Mouse (Mus musculus): ENCODE data around the gene Dsp. TPM values are rescaled to one million over a fixed set of nuclear protein-coding genes. Genes with fewer than 3 reads are reported as not detected.

The Dsp gene
- polyA plus RNA-seq, 1 experiment: 0.07 TPM

DNA sequence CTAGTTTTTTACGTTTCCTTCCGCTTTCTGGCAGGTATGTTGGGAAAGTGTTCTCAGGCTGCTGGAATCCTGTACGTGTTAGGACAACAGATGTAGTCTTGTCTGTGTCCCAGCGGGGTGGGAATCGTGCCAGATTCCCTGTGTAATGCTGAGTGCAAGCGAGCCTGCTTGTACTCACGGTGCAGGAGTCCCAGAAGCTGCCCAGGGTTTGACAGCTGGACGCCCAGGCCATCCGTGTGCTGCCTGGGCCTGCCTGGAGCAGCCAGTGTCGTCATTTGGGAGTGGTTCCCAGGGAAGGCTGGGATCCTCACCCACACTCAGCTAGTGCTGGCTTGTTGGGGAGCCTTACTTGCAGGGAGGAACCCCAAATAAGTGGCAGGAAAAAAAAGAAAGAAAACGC, 11.6 kb downstream of the Dsp start:
- no peak overlapping the region for H3K4me3 ChIP-seq (ENCODE audit: insufficient read depth, low read length)
- no peaks in the 10 kb centered on the region for H3K4me1 ChIP-seq (ENCODE audit: control insufficient read depth, insufficient read depth, low read length)
- TF ChIP-seq CTCF (IDR thresholded peaks at IDR 0.05; ENCODE audit: low read depth, low read length) (no peak), POLR2A (IDR thresholded peaks at IDR 0.05; ENCODE audit: borderline replicate concordance, low read depth, low read length) (no peak)
- no peak overlapping the region for H3K27ac ChIP-seq (ENCODE audit: insufficient read depth, low read depth, low read length)

DNA sequence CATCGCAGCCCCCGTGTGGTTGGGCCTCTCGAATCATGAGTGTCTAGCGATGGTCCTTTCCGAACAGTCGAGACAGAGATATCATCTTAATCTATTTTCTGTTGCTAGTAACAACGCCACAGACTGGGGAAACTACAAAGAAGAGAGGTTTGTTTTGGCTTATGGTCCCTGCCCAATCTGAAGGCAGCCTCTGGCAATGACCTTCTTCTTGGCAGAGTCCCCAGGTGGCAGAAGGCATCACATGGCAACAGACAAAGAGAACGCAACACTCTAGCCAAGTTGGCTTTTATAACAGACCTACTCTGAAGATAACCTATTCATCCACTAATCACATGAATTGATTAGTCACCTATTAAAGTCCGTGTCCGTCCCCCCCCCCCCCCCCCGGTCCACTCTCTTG, 13.8 kb downstream of the Dsp start:
- Histone ChIP-seq H3K4me1 (ENCODE audit: control insufficient read depth, insufficient read depth, low read length) (no peaks in the 10 kb centered on the region), H3K27ac (ENCODE audit: insufficient read depth, low read depth, low read length) (no peak overlapping the region)
- no peak for TF ChIP-seq POLR2A (IDR thresholded peaks at IDR 0.05; ENCODE audit: borderline replicate concordance, low read depth, low read length)
- no peak for TF ChIP-seq CTCF (IDR thresholded peaks at IDR 0.05; ENCODE audit: low read depth, low read length)

DNA sequence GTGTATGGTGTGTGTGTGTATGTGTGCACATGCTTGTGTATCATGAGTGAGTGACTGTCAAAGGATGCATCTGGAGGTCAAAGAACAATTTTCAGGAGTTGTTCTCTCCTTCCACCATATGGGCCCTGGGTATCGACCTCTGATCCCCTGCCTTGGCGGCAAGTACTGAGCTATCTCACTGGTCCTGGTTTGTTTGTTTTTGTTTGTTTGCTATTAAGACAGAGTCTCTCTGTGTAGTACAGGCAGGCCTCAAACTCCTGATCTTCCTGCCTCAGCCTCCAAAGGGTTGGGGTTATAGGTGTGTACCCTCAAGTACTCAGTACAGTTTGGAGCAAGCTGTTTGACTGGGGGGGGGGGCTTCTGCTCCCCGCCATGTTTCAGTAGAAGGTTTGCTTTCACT, 16.0 kb downstream of the Dsp start:
- no peaks in the 10 kb centered on the region for H3K4me1 ChIP-seq (ENCODE audit: control insufficient read depth, insufficient read depth, low read length)
- H3K4me3 ChIP-seq (ENCODE audit: insufficient read depth, low read length): no peak overlapping the region
- H3K27ac ChIP-seq (ENCODE audit: insufficient read depth, low read depth, low read length): no peak overlapping the region
- TF ChIP-seq POLR2A (IDR thresholded peaks at IDR 0.05; ENCODE audit: borderline replicate concordance, low read depth, low read length) (no peak), CTCF (IDR thresholded peaks at IDR 0.05; ENCODE audit: low read depth, low read length) (no peak)

More for the DNA sequence above, 13.8 kb downstream of the Dsp start:
- H3K4me3 ChIP-seq (ENCODE audit: insufficient read depth, low read length): no peak overlapping the region

DNA sequence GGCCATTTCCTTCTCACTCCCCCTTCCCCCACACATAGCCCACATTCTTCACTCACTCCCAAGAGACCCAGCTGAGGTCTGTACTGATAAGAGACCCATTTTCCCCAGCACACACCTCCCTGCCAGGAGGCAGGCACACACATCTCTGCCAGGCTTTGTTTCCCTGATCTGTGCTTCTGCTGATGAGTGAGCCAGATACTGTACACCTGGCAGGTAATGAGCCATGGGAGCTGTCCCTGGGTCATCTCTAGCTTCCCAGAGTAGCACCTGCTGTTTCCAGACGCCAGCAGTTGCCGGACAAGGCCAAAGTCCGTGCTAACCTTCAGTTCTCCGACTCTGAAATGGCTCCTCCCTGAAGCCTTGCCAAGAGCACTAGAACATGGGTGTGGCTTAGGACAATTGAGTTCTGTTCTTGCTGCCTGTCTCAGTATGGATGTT, 19.6 kb downstream of the Dsp start:
- Histone ChIP-seq H3K4me3 (ENCODE audit: insufficient read depth, low read length) (no peak overlapping the region), H3K27ac (ENCODE audit: insufficient read depth, low read depth, low read length) (no peak overlapping the region), H3K4me1 (ENCODE audit: control insufficient read depth, insufficient read depth, low read length) (no peaks in the 10 kb centered on the region)
- TF ChIP-seq POLR2A (IDR thresholded peaks at IDR 0.05; ENCODE audit: borderline replicate concordance, low read depth, low read length) (no peak), CTCF (IDR thresholded peaks at IDR 0.05; ENCODE audit: low read depth, low read length) (no peak)

DNA sequence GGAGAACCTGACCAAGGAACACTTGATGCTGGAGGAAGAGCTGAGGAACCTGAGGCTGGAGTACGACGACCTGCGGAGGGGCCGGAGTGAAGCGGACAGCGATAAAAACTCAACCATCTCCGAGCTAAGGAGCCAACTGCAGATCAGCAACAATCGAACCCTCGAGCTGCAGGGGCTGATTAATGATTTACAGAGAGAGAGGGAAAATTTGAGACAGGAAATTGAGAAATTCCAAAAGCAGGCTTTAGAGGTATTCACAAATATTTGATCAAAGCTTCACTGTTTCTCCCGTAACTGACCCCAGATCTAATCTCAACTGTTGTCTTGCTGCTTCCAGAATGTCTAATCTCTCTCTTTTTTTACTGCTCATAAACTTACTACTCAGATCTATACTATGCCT, 42.3 kb downstream of the Dsp start:
- TF ChIP-seq CTCF (IDR thresholded peaks at IDR 0.05; ENCODE audit: low read depth, low read length): no peak
- no peak for TF ChIP-seq POLR2A (IDR thresholded peaks at IDR 0.05; ENCODE audit: borderline replicate concordance, low read depth, low read length)

GRCm38 (mm10) chr13:38201413-38201812, 50.3 kb downstream of the Dsp start:
- H3K27ac ChIP-seq (ENCODE audit: insufficient read depth, low read depth, low read length): no peak overlapping the region
- H3K4me1 ChIP-seq (ENCODE audit: control insufficient read depth, insufficient read depth, low read length): peaks cover 2% of the 10 kb centered on the region; the same call in 1 of the 2 replicates
- no peak for TF ChIP-seq POLR2A (IDR thresholded peaks at IDR 0.05; ENCODE audit: borderline replicate concordance, low read depth, low read length)
- TF ChIP-seq CTCF (IDR thresholded peaks at IDR 0.05; ENCODE audit: low read depth, low read length): no peak
- no peak overlapping the region for H3K4me3 ChIP-seq (ENCODE audit: insufficient read depth, low read length)

More for the DNA sequence above, 42.3 kb downstream of the Dsp start:
- no peak overlapping the region for H3K4me3 ChIP-seq (ENCODE audit: insufficient read depth, low read length)
- no peak overlapping the region for H3K27ac ChIP-seq (ENCODE audit: insufficient read depth, low read depth, low read length)
- H3K4me1 ChIP-seq (ENCODE audit: control insufficient read depth, insufficient read depth, low read length): no peaks in the 10 kb centered on the region

DNA sequence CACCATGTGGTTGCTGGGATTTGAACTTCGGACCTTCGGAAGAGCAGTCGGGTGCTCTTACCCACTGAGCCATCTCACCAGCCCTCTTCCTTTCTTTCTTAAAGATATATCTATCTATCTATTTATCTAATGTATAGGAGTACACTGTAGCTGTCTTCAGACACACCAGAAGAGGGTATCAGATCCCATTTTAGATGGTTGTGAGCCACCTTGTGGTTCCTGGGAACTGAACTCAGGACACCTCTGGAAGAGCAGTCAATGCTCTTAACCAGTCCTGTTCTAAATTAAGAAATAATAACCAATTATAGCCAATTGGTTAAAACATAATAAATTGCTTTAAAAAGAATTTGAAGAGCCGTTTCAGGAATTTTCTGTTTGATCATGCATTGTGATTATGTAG, 53.1 kb downstream of the Dsp start:
- H3K4me1 ChIP-seq (ENCODE audit: control insufficient read depth, insufficient read depth, low read length): peaks cover 12% of the 10 kb centered on the region
- no peak overlapping the region for H3K4me3 ChIP-seq (ENCODE audit: insufficient read depth, low read length)
- no peak overlapping the region for H3K27ac ChIP-seq (ENCODE audit: insufficient read depth, low read depth, low read length)
- TF ChIP-seq POLR2A (IDR thresholded peaks at IDR 0.05; ENCODE audit: borderline replicate concordance, low read depth, low read length) (no peak), CTCF (IDR thresholded peaks at IDR 0.05; ENCODE audit: low read depth, low read length) (no peak)

DNA sequence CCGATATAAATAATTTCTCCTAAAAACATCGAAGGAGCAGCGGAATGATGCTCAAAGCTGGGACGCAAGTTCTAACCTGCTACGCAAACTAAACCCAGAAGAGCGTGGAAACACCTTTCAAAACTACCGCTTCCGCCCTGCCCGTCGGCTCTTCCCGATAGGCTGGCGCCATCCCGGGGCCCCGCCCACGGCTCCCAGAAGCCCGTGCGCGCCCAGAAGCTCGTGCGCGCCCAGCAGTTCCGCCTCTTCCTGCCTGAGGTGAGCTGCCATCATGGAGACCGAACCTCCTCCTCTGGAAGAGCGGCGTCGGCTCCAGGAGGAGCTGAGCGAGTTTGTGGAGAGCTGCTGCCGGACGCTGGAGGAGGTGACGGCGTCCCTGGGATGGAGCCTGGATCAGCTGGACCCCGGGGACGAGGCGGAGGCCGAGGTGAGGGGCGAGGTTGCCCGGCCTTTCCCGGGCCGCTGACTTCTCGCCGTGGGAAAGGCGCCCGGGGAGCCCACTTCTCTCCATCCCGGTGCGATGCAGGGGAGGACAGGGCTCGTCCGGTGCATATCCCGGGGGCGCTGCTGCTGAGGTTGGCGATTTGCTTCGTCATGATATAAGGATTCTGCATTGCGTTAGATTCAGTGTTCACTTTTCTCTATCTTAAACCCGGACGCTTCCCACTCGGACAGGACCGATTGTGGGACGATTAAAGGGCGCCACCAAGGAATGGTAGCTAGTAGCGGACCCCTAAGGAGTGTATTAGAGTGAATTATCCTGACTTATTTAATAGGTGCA, 53.8 kb downstream of the Dsp start, which contains the start of gene Snrnp48:
Gene Snrnp48 (plus strand): TSS at position 237 of the 781 bp plus-strand sequence.
- Histone ChIP-seq H3K4me3 (ENCODE audit: insufficient read depth, low read length) (peak within 1 kb of the TSS; percentile 100), H3K27ac (ENCODE audit: insufficient read depth, low read depth, low read length) (peak within 1 kb of the TSS; percentile 60), H3K4me1 (ENCODE audit: control insufficient read depth, insufficient read depth, low read length) (peaks cover 16% of the 10 kb centered on the region)
- TF ChIP-seq POLR2A (IDR thresholded peaks at IDR 0.05; ENCODE audit: borderline replicate concordance, low read depth, low read length) (no peak), CTCF (IDR thresholded peaks at IDR 0.05; ENCODE audit: low read depth, low read length) (no peak)

- TF ChIP-seq POLR2A (IDR thresholded peaks at IDR 0.05; ENCODE audit: borderline replicate concordance, low read depth, low read length): no peak
- TF ChIP-seq CTCF (IDR thresholded peaks at IDR 0.05; ENCODE audit: low read depth, low read length): no peak
- H3K4me3 ChIP-seq (ENCODE audit: insufficient read depth, low read length): no peak overlapping the region
- H3K27ac ChIP-seq (ENCODE audit: insufficient read depth, low read depth, low read length): no peak overlapping the region
- H3K4me1 ChIP-seq (ENCODE audit: control insufficient read depth, insufficient read depth, low read length): peaks cover 16% of the 10 kb centered on the region
Observed at GRCm38 (mm10) chr13:38211122-38211521, 60.0 kb downstream of the Dsp start.

- no peak for TF ChIP-seq POLR2A (IDR thresholded peaks at IDR 0.05; ENCODE audit: borderline replicate concordance, low read depth, low read length)
- no peak for TF ChIP-seq CTCF (IDR thresholded peaks at IDR 0.05; ENCODE audit: low read depth, low read length)
- H3K4me1 ChIP-seq (ENCODE audit: control insufficient read depth, insufficient read depth, low read length): no peaks in the 10 kb centered on the region
- H3K27ac ChIP-seq (ENCODE audit: insufficient read depth, low read depth, low read length): no peak overlapping the region
- no peak overlapping the region for H3K4me3 ChIP-seq (ENCODE audit: insufficient read depth, low read length)
Observed at GRCm38 (mm10) chr13:38218686-38219085, 67.6 kb downstream of the Dsp start.
